Mouse (Mus musculus): ENCODE data around the gene Icam1. TPM values are rescaled to one million over a fixed set of nuclear protein-coding genes. Genes with fewer than 3 reads are reported as not detected.

Icam1 gene
- polyA plus RNA-seq, 1 experiment from 2014 or later = 1.4 TPM

GRCm38 (mm10) chr9:21032491-21032890 is 16.7 kb downstream of the Icam1 start:
- H3K4me1 ChIP-seq (ENCODE audit: control insufficient read depth, insufficient read depth, low read length) = peaks cover 27% of the 10 kb centered on the region
- H3K27me3 ChIP-seq (ENCODE audit: control insufficient read depth, insufficient read depth, low read length) = peaks cover 75% of the 10 kb centered on the region
- no peak overlapping the region for H3K27ac ChIP-seq (ENCODE audit: low read depth, low read length)
- H3K36me3 ChIP-seq (ENCODE audit: control insufficient read depth, insufficient read depth, low read length) = no peaks in the 10 kb centered on the region
- ATAC-seq (ENCODE audit: low read depth) = no peak
- H3K9me3 ChIP-seq (ENCODE audit: control insufficient read depth, low read length) = no peaks in the 10 kb centered on the region
- peak overlapping the region; percentile 44; the same call in 1 of the 2 replicates for H3K9ac ChIP-seq (replicated peaks; ENCODE audit: low read depth, low read length)
- WGBS = 5% methylated on average over 7 of the region's 7 CpGs
- H3K4me2 ChIP-seq (ENCODE audit: low read depth, low read length) = peak overlapping the region; percentile 93
- H3K4me3 ChIP-seq (ENCODE audit: low read depth, low read length) = peak overlapping the region; percentile 43

GRCm38 (mm10) chr9:21033136-21033535 is 17.4 kb downstream of the Icam1 start:
- H3K27me3 ChIP-seq (ENCODE audit: control insufficient read depth, insufficient read depth, low read length) = peaks cover 80% of the 10 kb centered on the region
- no peaks in the 10 kb centered on the region for H3K36me3 ChIP-seq (ENCODE audit: control insufficient read depth, insufficient read depth, low read length)
- H3K4me2 ChIP-seq (ENCODE audit: low read depth, low read length) = peak overlapping the region; percentile 93
- peaks cover 29% of the 10 kb centered on the region for H3K4me1 ChIP-seq (ENCODE audit: control insufficient read depth, insufficient read depth, low read length)
- no peaks in the 10 kb centered on the region for H3K9me3 ChIP-seq (ENCODE audit: control insufficient read depth, low read length)
- WGBS = under 1% methylated on average over 34 of the region's 34 CpGs
- H3K27ac ChIP-seq (ENCODE audit: low read depth, low read length) = no peak overlapping the region
- H3K4me3 ChIP-seq (ENCODE audit: low read depth, low read length) = peak overlapping the region; percentile 24
- ATAC-seq (ENCODE audit: low read depth) = no peak
- no peak overlapping the region for H3K9ac ChIP-seq (replicated peaks; ENCODE audit: low read depth, low read length)

DNA sequence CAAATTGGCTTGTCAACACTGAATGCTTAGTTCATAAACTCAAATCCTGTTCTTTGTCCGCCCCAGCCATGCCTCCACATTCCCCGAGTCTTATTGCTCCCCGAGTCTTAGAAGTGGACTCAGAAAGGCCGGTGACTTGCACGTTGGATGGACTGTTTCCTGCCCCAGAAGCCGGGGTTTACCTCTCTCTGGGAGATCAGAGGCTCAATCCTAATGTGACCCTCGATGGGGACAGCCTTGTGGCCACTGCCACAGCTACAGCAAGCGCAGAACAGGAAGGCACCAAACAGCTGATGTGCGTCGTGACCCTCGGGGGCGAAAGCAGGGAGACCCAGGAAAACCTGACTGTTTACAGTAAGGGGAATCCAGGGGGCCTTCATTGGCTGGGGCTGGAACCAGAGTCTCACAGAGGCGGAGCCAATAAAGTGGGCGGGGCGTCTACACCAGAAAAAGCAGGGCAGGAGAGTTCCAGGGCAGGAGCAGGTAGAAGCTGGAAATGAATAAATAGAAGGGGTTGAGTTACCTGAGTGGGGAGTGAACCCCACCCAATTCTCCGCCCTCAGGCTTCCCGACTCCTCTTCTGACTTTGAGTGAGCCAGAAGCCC is 18.8 kb downstream of the Icam1 start:
- Histone ChIP-seq H3K4me1 (ENCODE audit: control insufficient read depth, insufficient read depth, low read length) (peaks cover 25% of the 10 kb centered on the region), H3K27ac (ENCODE audit: low read depth, low read length) (no peak overlapping the region), H3K36me3 (ENCODE audit: control insufficient read depth, insufficient read depth, low read length) (no peaks in the 10 kb centered on the region), H3K4me3 (ENCODE audit: low read depth, low read length) (no peak overlapping the region), H3K27me3 (ENCODE audit: control insufficient read depth, insufficient read depth, low read length) (peaks cover 77% of the 10 kb centered on the region), H3K4me2 (ENCODE audit: low read depth, low read length) (no peak overlapping the region), H3K9ac (replicated peaks; ENCODE audit: low read depth, low read length) (no peak overlapping the region), H3K9me3 (ENCODE audit: control insufficient read depth, low read length) (no peaks in the 10 kb centered on the region)
- ATAC-seq (ENCODE audit: low read depth) = no peak
- 4% methylated on average over 17 of the region's 17 CpGs for WGBS

DNA sequence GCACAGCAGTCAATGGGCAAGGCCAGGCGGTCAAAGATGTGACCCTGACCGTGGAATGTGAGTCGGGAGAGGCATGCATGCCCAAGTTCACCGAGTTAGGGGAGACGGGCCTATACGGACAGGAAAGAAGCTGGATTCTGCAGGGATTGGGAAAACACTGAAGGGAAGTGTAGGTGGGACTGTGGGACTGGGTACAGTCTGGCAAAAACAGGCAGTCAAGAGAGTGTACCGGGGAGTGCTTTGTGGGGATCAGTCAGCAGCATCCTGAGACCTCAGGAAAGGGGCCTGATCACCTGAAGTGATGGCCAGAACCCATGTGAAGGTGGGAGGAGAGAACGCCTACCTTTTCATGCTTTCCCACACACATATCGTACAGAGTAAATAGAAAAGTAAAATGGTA is 19.8 kb downstream of the Icam1 start:
- Histone ChIP-seq H3K9me3 (ENCODE audit: control insufficient read depth, low read length) (no peaks in the 10 kb centered on the region), H3K9ac (replicated peaks; ENCODE audit: low read depth, low read length) (no peak overlapping the region), H3K4me2 (ENCODE audit: low read depth, low read length) (no peak overlapping the region), H3K4me3 (ENCODE audit: low read depth, low read length) (no peak overlapping the region), H3K27ac (ENCODE audit: low read depth, low read length) (no peak overlapping the region), H3K27me3 (ENCODE audit: control insufficient read depth, insufficient read depth, low read length) (peaks cover 71% of the 10 kb centered on the region), H3K36me3 (ENCODE audit: control insufficient read depth, insufficient read depth, low read length) (no peaks in the 10 kb centered on the region), H3K4me1 (ENCODE audit: control insufficient read depth, insufficient read depth, low read length) (peaks cover 25% of the 10 kb centered on the region)
- no peak for ATAC-seq (ENCODE audit: low read depth)
- WGBS = 19% methylated on average over 9 of the region's 9 CpGs

- H3K27me3 ChIP-seq (ENCODE audit: control insufficient read depth, insufficient read depth, low read length) = peaks cover 71% of the 10 kb centered on the region
- no peaks in the 10 kb centered on the region for H3K9me3 ChIP-seq (ENCODE audit: control insufficient read depth, low read length)
- no peak overlapping the region; the same call in 1 of the 2 replicates for H3K4me3 ChIP-seq (ENCODE audit: low read depth, low read length)
- H3K4me2 ChIP-seq (ENCODE audit: low read depth, low read length) = peak overlapping the region; percentile 57; the same call in 1 of the 2 replicates
- no peak overlapping the region for H3K9ac ChIP-seq (replicated peaks; ENCODE audit: low read depth, low read length)
- H3K27ac ChIP-seq (ENCODE audit: low read depth, low read length) = no peak overlapping the region
- peaks cover 25% of the 10 kb centered on the region for H3K4me1 ChIP-seq (ENCODE audit: control insufficient read depth, insufficient read depth, low read length)
- no peaks in the 10 kb centered on the region for H3K36me3 ChIP-seq (ENCODE audit: control insufficient read depth, insufficient read depth, low read length)
- no peak for ATAC-seq (ENCODE audit: low read depth)
- WGBS = 6% methylated on average over 20 of the region's 20 CpGs
Observed at GRCm38 (mm10) chr9:21036161-21036560, 20.4 kb downstream of the Icam1 start.

- no peak for ATAC-seq (ENCODE audit: low read depth)
- Histone ChIP-seq H3K27ac (ENCODE audit: low read depth, low read length) (no peak overlapping the region), H3K27me3 (ENCODE audit: control insufficient read depth, insufficient read depth, low read length) (peaks cover 68% of the 10 kb centered on the region), H3K4me1 (ENCODE audit: control insufficient read depth, insufficient read depth, low read length) (peaks cover 20% of the 10 kb centered on the region; the same call in 1 of the 2 replicates), H3K36me3 (ENCODE audit: control insufficient read depth, insufficient read depth, low read length) (no peaks in the 10 kb centered on the region), H3K4me3 (ENCODE audit: low read depth, low read length) (peak overlapping the region; percentile 40), H3K9me3 (ENCODE audit: control insufficient read depth, low read length) (no peaks in the 10 kb centered on the region), H3K9ac (replicated peaks; ENCODE audit: low read depth, low read length) (0 out of 2 replicates have a peak overlapping the region, but pooled peaks have one; percentile 46), H3K4me2 (ENCODE audit: low read depth, low read length) (peak overlapping the region; percentile 57)
- WGBS = 2% methylated on average over 22 of the region's 22 CpGs
Observed at GRCm38 (mm10) chr9:21036666-21037065, 20.9 kb downstream of the Icam1 start.

GRCm38 (mm10) chr9:21037481-21037891 is 21.7 kb downstream of the Icam1 start:
- H3K9ac ChIP-seq (replicated peaks; ENCODE audit: low read depth, low read length) = peak overlapping the region; percentile 46; the same call in 1 of the 2 replicates
- H3K27me3 ChIP-seq (ENCODE audit: control insufficient read depth, insufficient read depth, low read length) = peaks cover 60% of the 10 kb centered on the region
- H3K27ac ChIP-seq (ENCODE audit: low read depth, low read length) = no peak overlapping the region
- peak; percentile 68 for ATAC-seq (ENCODE audit: low read depth)
- WGBS = 2% methylated on average over 31 of the region's 31 CpGs
- H3K4me1 ChIP-seq (ENCODE audit: control insufficient read depth, insufficient read depth, low read length) = peaks cover 14% of the 10 kb centered on the region; the same call in 1 of the 2 replicates
- H3K36me3 ChIP-seq (ENCODE audit: control insufficient read depth, insufficient read depth, low read length) = no peaks in the 10 kb centered on the region
- peak overlapping the region; percentile 40 for H3K4me3 ChIP-seq (ENCODE audit: low read depth, low read length)
- no peaks in the 10 kb centered on the region for H3K9me3 ChIP-seq (ENCODE audit: control insufficient read depth, low read length)
- H3K4me2 ChIP-seq (ENCODE audit: low read depth, low read length) = peak overlapping the region; percentile 57

DNA sequence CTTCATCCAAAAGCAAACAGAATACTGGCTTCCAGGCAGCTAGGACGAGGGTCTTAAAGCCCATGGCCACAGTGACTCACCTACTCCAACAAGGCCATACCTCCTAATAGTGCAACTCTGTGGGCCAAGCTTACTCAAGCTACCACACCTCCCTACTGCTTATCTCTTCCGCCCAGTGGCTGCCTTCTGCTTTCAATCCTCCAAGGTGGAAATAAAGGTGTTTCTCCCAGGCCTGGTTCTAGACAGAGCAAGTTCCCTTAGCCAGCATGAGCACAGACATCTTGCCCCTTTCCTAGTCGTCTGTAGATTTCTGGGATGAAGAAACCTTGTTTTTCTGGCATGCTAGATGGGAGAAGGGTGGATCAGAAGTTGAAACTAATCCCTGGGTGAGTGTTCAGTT is 24.0 kb downstream of the Icam1 start:
- ATAC-seq (ENCODE audit: low read depth) = no peak
- 76% methylated on average over 3 of the region's 3 CpGs for WGBS
- Histone ChIP-seq H3K4me1 (ENCODE audit: control insufficient read depth, insufficient read depth, low read length) (0 out of 2 replicates have a peak, but pooled peaks cover 5% of the 10 kb centered on the region), H3K9ac (replicated peaks; ENCODE audit: low read depth, low read length) (no peak overlapping the region), H3K9me3 (ENCODE audit: control insufficient read depth, low read length) (no peaks in the 10 kb centered on the region), H3K27me3 (ENCODE audit: control insufficient read depth, insufficient read depth, low read length) (peaks cover 40% of the 10 kb centered on the region), H3K27ac (ENCODE audit: low read depth, low read length) (no peak overlapping the region), H3K36me3 (ENCODE audit: control insufficient read depth, insufficient read depth, low read length) (no peaks in the 10 kb centered on the region), H3K4me3 (ENCODE audit: low read depth, low read length) (no peak overlapping the region), H3K4me2 (ENCODE audit: low read depth, low read length) (no peak overlapping the region)

GRCm38 (mm10) chr9:21041308-21041707 is 25.5 kb downstream of the Icam1 start:
- peaks cover 25% of the 10 kb centered on the region for H3K27me3 ChIP-seq (ENCODE audit: control insufficient read depth, insufficient read depth, low read length)
- H3K4me3 ChIP-seq (ENCODE audit: low read depth, low read length) = no peak overlapping the region
- no peak for ATAC-seq (ENCODE audit: low read depth)
- H3K27ac ChIP-seq (ENCODE audit: low read depth, low read length) = no peak overlapping the region
- H3K9ac ChIP-seq (replicated peaks; ENCODE audit: low read depth, low read length) = no peak overlapping the region
- no peaks in the 10 kb centered on the region for H3K36me3 ChIP-seq (ENCODE audit: control insufficient read depth, insufficient read depth, low read length)
- H3K4me2 ChIP-seq (ENCODE audit: low read depth, low read length) = no peak overlapping the region
- H3K4me1 ChIP-seq (ENCODE audit: control insufficient read depth, insufficient read depth, low read length) = 0 out of 2 replicates have a peak, but pooled peaks cover 5% of the 10 kb centered on the region
- WGBS = 57% methylated on average over 4 of the region's 4 CpGs
- no peaks in the 10 kb centered on the region for H3K9me3 ChIP-seq (ENCODE audit: control insufficient read depth, low read length)
